Mouse (Mus musculus) lung, postnatal 0 days (tissue): ENCODE measurements at regions not wholly inside any gene's neighbourhood (a gene's known extent, or its start where the extent isn't known, plus 50 kb on each side); places are given as distances from the start of the nearest gene placed in this dataset.

Experiments
- CTCF ChIP-seq: IDR thresholded peaks from 2 replicates; pipeline ENCODE4 v1.5.1; 2016; ENCODE audit warnings: antibody characterized with exemption, mild to moderate bottlenecking
- EP300 ChIP-seq: IDR thresholded peaks from 2 replicates; pipeline ENCODE4 v1.6.1; 2016; ENCODE audit warnings: antibody characterized with exemption, mild to moderate bottlenecking, control low read depth

DNA sequence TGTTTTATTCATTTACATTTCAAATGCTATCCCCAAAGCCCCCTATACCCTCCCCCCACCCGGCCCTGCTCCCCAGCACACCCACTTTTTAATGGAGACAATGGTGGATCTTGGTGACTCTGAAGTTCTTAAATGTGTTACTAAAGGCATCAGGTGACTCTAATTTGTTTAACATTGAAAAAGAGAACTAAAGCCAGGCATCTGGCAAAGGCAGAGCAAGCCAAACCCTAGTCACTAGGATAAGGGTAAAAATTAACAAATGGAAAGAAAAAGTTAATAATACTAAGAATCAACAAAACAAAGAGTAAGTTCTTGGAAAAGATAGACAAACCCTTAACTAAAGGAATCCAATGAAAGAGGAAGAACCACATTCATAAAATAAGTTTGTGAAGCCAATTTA is 86.1 kb upstream of the Zfand5 start:
- TF ChIP-seq CTCF (no peak), EP300 (no peak)
